Mouse (Mus musculus) skeletal muscle tissue, postnatal 0 days (tissue): ENCODE measurements around the gene Srsf11. TPM values are rescaled to one million over a fixed set of nuclear protein-coding genes. Genes with fewer than 3 reads are reported as not detected.

Source experiments
- polyA plus RNA-seq: library from polyadenylated mRNA; unstranded; fragments of >200 nt; fragmentation: Nextera tagmentation; extraction: Ambion mirVana; gene quantifications from 2 replicates; pipeline ENCODE4 v1.2.1, GENCODE M21; 2015

Srsf11 gene
- 127 and 131 TPM in 2 replicates for polyA plus RNA-seq

GRCm38 (mm10) chr3:158036329-158036988 lies at the start of gene Srsf11, which contains the start of gene Lrrc40:
TSS of gene Srsf11 (minus strand) at chr3:158036639.
TSS of gene Lrrc40 (plus strand) at chr3:158036662.

Other genes with a start within 250 kb of the Srsf11 start
- gene Cth, start 111.6 kb downstream of the Srsf11 start, polyA plus RNA-seq, result 1.8 and 6.3 TPM in 2 replicates
- gene Ankrd13c, start 89.4 kb downstream of the Srsf11 start, polyA plus RNA-seq, result 10.3 and 11.8 TPM in 2 replicates
- gene Lrrc40, start within 50 bp of the Srsf11 start, polyA plus RNA-seq, result 14.7 and 16.5 TPM in 2 replicates